Mouse (Mus musculus) left cerebral cortex, adult 11 months (tissue): Measurements from ENCODE around the gene Cyp4a12a.
"Not testable (repeated sequence)": the region's sequence is repeated elsewhere in the genome, so short reads cannot be mapped to it uniquely, and the experiment has no call there.

ENCODE experiments used
- DNase-seq: peaks from one replicate; pipeline ENCODE4 v3.0.0; 2022; ENCODE audit warnings: low spot score

Cyp4a12a gene

DNA sequence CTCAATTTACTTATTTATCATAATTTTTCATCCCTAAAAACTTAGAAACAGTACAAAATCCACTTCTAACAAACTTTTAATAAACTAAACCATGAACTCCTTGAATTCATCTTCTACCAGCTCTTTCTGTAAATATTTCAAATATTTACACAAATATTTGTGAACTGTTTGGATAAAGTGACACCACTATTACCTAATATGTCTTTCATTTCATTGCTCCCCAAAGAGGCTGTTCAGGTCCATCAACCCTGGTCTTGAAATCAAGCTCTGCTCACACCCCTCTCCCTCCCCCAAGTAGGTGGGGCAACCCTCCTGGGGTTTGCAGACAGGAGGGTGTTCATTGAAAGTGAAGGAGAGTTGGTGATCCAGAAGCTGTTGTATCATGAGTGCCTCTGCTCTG, at the start of gene Cyp4a12a:
Cyp4a12a (plus strand) TSS at position 301 of the 400 bp plus-strand sequence.
- DNase-seq: not testable (repeated sequence)

DNA sequence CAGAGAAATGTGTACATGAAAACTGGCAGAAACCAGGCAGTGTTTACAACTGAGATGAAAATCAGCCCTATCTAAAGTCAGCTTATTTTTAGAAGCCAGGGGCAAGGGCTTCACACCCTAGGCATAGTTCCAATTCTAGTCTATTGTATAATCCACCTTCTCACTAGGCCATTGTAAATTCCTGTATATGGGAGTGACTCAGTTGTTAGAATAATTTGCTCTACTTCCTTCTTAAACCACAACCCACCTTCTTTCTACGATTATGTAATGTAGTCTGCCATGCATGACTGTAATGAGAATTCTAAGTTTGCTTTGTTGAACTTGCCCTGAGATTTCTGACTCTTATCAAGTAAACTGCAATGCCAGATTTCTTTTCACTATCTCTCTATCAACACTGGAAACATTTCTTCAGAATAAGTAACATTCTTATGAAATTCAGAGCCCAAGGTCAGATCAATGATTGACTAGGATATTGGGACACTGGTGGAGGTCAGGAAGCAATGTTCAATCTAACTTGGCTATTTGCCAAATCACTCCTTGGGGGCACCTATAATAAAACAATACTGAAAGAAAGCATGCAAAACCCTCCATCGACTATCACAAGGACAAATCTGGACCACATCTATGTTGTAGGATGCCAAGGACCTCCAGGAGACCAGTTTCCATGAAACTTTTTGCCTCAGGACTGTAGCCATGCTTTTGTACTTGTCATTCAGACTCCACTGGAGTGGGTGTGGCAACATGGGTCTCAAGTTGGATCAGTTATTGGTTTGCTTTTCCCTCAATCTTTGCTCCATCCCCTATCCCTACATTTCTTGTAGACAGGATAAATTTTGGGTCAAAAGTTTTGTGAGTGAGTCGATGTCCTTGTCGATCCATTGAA, 33.9 kb upstream of the Cyp4a12a start:
- DNase-seq: not testable (repeated sequence)

DNA sequence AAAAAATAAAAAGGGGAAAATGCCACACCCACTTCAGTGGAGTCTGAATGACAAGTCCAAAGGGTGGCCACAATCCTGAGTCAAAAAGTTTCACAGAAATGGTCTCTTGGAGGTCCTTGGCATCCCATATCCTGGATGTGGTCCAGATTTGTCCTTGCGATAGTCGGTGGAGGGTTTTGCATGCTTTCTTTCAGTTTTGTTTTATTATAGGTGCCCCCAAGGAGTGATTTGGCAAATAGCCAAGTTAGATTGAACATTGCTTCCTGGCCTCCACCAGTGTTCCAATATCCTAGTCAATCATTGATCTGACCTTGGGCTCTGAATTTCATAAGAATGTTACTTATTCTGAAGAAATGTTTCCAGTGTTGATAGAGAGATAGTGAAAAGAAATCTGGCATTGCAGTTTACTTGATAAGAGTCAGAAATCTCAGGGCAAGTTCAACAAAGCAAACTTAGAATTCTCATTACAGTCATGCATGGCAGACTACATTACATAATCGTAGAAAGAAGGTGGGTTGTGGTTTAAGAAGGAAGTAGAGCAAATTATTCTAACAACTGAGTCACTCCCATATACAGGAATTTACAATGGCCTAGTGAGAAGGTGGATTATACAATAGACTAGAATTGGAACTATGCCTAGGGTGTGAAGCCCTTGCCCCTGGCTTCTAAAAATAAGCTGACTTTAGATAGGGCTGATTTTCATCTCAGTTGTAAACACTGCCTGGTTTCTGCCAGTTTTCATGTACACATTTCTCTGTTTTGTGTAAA, 20.4 kb upstream of the Cyp4a12a start:
- not testable (repeated sequence) for DNase-seq

DNA sequence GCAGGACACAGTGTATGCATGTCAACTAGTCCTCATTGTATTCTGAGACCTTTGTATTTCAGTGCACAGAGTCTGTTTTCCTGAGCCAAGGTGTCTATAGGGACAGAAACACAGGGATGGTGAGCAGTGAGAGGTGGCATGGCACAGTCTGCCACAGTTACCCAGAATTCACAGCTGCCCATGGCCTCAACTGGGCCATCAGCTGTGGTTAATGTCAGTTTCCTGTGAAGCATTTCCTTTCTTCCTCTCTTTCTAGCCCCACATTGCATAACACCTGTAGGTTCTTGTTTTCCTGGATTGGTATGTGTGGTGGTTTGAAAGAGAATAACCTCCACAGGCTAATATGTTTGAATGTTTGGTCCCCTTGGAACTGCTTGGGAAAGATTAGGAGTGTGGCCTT, 18.5 kb upstream of the Cyp4a12a start:
- DNase-seq: no peak

DNA sequence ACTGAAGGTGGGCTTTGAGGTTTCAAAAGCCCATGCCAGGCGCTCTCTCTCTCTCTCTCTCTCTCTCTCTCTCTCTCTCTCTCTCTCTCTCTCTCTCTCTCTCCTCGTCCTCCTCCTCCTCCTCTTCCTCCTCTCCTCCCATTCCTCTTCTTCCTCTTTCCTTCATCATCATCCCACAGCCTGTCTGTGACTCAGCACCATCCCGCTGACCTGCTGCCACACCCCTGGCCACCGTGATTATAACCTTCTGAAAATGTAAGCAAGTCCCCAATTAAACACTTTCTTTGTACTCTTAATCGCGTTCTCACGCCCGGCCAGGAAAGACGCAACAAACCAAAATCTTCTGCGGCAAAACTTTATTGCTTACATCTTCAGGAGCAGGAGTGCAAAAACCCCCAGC, 18.1 kb upstream of the Cyp4a12a start:
- not testable (repeated sequence) for DNase-seq

DNA sequence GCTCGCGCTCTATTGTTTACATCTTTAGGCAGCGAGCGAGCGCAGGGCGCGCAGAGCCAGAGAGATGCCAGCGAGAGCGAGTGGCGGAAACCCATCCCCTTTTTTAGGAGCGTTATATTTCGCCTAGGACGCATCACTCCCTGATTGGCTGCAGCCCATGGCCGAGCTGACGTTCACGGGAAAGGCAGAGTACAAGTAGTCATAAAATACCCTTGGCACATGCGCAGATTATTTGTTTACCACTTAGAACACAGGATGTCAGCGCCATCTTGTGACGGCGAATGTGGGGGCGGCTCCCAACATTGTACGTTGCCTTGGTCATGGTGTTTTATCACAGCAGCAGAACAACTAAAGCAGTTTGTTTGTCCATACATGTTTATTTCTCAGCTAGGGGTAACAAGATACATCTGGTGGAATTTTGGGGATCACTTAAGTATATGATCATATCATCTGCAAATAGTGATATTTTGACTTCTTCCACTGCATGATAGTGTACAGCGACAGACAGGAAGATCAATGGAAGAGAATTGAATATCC, 17.5 kb upstream of the Cyp4a12a start:
- DNase-seq: not testable (repeated sequence)

DNA sequence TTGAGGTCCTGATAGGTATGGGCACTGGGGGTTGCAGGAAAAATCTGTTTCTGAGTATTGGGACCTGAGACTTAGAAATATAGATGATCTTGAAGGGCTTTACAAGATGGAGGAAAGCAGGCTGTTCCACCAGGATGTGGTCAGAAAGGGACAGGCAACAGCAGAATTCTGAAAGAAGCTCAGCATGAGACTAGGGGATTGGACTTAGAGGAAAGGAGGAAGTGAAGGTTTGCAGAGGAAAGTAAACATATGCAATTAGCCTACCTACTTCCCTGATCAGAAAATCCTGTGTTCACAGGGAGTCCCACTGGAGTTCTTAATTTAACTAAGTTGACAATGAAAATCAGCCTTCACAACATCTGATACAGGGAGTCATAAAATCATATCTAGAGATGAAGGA, 26.9 kb downstream of the Cyp4a12a start:
- not testable (repeated sequence) for DNase-seq

DNA sequence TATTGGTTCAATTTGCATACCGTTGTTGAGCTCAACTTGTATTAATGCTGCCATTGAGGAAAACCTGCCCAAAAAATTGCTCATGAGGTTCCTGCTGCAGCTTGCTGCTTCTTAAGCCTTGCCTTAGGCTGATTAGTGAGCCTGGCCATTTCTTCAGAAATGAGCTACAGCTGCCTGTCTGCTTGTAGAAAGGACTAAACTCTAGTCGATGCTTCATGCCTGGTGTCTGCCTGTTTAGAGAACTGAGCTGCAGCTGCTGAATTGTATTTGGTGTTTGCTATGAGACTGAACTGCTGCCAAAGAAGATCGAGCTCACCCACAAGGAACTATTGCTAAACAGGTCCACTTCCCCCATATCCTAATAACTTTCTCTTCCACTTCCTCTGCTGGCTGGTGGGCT, 66.8 kb downstream of the Cyp4a12a start:
- DNase-seq: not testable (repeated sequence)

DNA sequence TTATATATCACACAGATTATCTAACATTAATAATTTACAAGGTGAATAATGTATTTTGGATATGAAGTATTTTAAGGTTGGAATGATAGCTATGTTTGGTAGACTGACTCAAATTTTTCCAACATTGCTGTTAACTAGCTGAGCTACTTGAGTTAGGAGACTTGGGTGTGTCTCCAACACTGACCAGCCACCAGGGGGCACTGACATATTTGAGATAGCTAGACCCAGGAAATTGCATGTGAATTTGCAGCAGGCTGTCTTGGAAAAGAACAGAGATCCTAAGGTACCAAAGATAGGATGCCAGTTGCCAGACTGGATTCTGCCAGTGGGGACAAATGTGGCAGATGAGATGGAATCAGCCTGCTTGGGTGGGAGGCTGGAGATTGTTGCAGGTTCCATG, 69.2 kb downstream of the Cyp4a12a start:
- DNase-seq: not testable (repeated sequence)
